Mouse (Mus musculus): ENCODE measurements around the gene Tmem110. TPM values are rescaled to one million over a fixed set of nuclear protein-coding genes. Genes with fewer than 3 reads are reported as not detected.

The Tmem110 gene
- 23.0 and 25.2 TPM in 2 replicates for polyA plus RNA-seq (2015; fragmentation: Nextera tagmentation; extraction: Ambion mirVana)

GRCm38 (mm10) chr14:30825476-30826131 lies at the start of gene Tmem110:
Gene Tmem110 (plus strand): TSS chr14:30825590.
- peak within 1 kb of the TSS; percentile 93 for H3K4me3 ChIP-seq (replicated peaks)
- peak within 1 kb of the TSS; percentile 79 for H3K4me2 ChIP-seq
- no peaks in the 10 kb centered on the region for H3K27me3 ChIP-seq (replicated peaks)
- under 1% methylated on average over 67 of the region's 68 CpGs for WGBS
- no peaks in the 10 kb centered on the region for H3K9me3 ChIP-seq (replicated peaks)
- peak; percentile 98 for ATAC-seq (ENCODE audit: low FRiP score)
- peak within 1 kb of the TSS; percentile 89 for H3K9ac ChIP-seq (replicated peaks)
- H3K27ac ChIP-seq (replicated peaks), result peak within 1 kb of the TSS; percentile 83
- H3K36me3 ChIP-seq, result no peaks in the 10 kb centered on the region
- H3K4me1 ChIP-seq, result peaks cover 24% of the 10 kb centered on the region

DNA sequence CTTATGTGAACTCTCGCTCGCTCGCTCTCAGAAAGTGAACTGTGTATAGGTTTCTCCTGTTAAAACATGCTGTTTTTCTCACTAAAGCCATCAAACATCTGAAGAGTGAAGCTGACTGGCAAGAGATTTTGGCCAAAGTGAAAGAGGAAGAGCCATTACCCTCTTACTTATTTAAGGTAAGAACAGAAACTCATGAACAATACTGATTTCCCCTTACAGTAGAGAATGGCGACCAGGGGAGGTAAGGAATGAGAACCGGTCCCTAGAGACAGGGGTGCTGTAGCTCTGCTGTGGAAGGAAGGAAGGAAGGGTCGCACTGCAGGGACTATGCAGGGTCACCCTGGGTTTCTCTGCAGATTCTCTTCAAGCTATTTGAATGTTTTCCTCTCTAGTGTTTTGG lies 40.8 kb upstream of the Tmem110 start:
- WGBS, result 95% methylated on average over 6 of the region's 6 CpGs
- Histone ChIP-seq H3K4me3 (replicated peaks) (no peak overlapping the region), H3K36me3 (peaks cover 34% of the 10 kb centered on the region), H3K4me2 (no peak overlapping the region), H3K9ac (replicated peaks) (no peak overlapping the region), H3K27ac (replicated peaks) (no peak overlapping the region), H3K4me1 (no peaks in the 10 kb centered on the region), H3K9me3 (replicated peaks) (no peaks in the 10 kb centered on the region), H3K27me3 (replicated peaks) (no peaks in the 10 kb centered on the region)
- ATAC-seq (ENCODE audit: low FRiP score), result no peak

- H3K4me3 ChIP-seq (replicated peaks), result no peak overlapping the region
- WGBS, result 62% methylated on average over 1 of the region's 1 CpGs
- no peak overlapping the region for H3K9ac ChIP-seq (replicated peaks)
- H3K36me3 ChIP-seq, result peaks cover 33% of the 10 kb centered on the region
- H3K9me3 ChIP-seq (replicated peaks), result no peaks in the 10 kb centered on the region
- no peak overlapping the region for H3K4me2 ChIP-seq
- H3K27ac ChIP-seq (replicated peaks), result no peak overlapping the region
- no peaks in the 10 kb centered on the region for H3K27me3 ChIP-seq (replicated peaks)
- ATAC-seq (ENCODE audit: low FRiP score), result no peak
- H3K4me1 ChIP-seq, result no peaks in the 10 kb centered on the region
These were observed 35.9 kb upstream of the Tmem110 start for GRCm38 (mm10) chr14:30789471-30789870.

DNA sequence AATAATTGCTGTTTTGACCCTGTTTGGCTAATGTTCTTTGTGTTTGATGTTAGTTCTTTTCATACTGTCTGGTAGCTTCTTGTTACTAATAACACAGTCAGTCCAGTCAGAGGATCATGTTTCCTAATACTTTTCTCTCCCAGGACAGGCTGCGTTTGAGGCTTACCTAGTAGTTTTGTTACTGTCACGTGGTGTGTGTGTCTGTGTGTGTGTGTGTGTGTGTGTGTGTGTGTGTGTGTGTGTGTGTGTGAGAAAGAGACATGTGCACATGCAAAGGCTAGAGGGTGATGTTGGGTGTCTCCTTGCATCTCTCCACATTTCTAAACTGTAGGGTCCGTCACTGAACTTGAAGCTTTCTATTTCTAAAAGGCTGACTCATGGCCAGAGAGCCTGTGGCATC lies 32.5 kb upstream of the Tmem110 start:
- ATAC-seq (ENCODE audit: low FRiP score), result no peak
- WGBS, result 93% methylated on average over 3 of the region's 3 CpGs
- Histone ChIP-seq H3K4me2 (no peak overlapping the region), H3K36me3 (peaks cover 19% of the 10 kb centered on the region), H3K27ac (replicated peaks) (no peak overlapping the region), H3K9ac (replicated peaks) (no peak overlapping the region), H3K9me3 (replicated peaks) (no peaks in the 10 kb centered on the region), H3K27me3 (replicated peaks) (no peaks in the 10 kb centered on the region), H3K4me3 (replicated peaks) (no peak overlapping the region), H3K4me1 (no peaks in the 10 kb centered on the region)

DNA sequence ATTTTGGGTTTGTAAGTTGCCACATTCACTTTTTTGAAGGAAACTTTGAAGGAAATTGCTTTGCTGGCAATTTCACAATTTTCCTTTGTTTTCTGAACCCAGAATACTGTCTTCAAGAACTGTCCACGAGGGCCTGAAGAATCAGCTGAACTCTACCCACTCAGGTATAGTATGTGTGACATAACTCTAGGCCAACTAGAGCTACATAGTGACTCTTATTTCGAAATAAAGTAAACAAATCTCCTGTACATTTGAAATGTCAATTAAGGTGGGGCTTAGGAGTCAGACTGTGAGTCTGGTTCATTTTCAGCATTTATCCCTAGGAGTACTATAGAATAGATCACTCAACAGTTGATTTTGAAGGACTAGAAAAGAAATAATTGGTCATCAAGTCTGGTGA lies 23.6 kb upstream of the Tmem110 start:
- WGBS, result 92% methylated on average over 2 of the region's 2 CpGs
- Histone ChIP-seq H3K36me3 (peaks cover 34% of the 10 kb centered on the region), H3K4me2 (no peak overlapping the region), H3K4me1 (no peaks in the 10 kb centered on the region), H3K9me3 (replicated peaks) (no peaks in the 10 kb centered on the region), H3K27me3 (replicated peaks) (no peaks in the 10 kb centered on the region), H3K27ac (replicated peaks) (no peak overlapping the region), H3K9ac (replicated peaks) (no peak overlapping the region), H3K4me3 (replicated peaks) (no peak overlapping the region)
- ATAC-seq (ENCODE audit: low FRiP score), result no peak

GRCm38 (mm10) chr14:30821136-30821535 lies 4.3 kb upstream of the Tmem110 start:
- Histone ChIP-seq H3K4me1 (peaks cover 8% of the 10 kb centered on the region), H3K27me3 (replicated peaks) (no peaks in the 10 kb centered on the region), H3K36me3 (peaks cover 32% of the 10 kb centered on the region), H3K27ac (replicated peaks) (no peak overlapping the region), H3K9me3 (replicated peaks) (no peaks in the 10 kb centered on the region), H3K9ac (replicated peaks) (no peak overlapping the region), H3K4me3 (replicated peaks) (no peak overlapping the region), H3K4me2 (no peak overlapping the region)
- 92% methylated on average over 3 of the region's 3 CpGs for whole genome bisulfite sequencing
- ATAC-seq (ENCODE audit: low FRiP score), result no peak

- no peak for ATAC-seq (ENCODE audit: low FRiP score)
- Histone ChIP-seq H3K4me2 (no peak overlapping the region), H3K27me3 (replicated peaks) (no peaks in the 10 kb centered on the region), H3K9ac (replicated peaks) (no peak overlapping the region), H3K27ac (replicated peaks) (no peak overlapping the region), H3K4me1 (peaks cover 24% of the 10 kb centered on the region), H3K4me3 (replicated peaks) (no peak overlapping the region), H3K36me3 (peaks cover 7% of the 10 kb centered on the region), H3K9me3 (replicated peaks) (no peaks in the 10 kb centered on the region)
- 72% methylated on average over 6 of the region's 6 CpGs for WGBS
These were observed 864 bp upstream of the Tmem110 start for GRCm38 (mm10) chr14:30824456-30824995.

DNA sequence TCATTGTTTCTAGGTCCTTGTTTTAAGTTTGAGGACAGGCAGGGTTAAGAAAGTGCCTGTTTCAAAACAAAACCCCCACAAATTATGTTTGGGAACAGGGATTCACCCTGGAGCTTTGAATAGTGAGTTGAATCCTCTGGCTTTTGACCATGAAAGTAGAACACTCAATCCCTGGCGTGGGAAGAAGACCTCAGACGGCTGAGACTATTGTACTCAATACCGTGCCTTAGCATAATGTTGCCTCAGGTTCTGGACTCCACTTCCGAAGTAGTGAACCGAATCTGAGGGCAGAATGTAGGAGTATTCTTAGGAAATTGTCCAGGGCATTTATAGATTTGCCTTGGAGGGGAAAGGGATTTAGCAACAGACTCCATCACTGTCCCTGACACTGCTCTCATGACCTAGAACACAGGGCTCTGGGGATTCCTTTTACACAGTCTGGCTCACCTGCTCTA lies 342 bp upstream of the Tmem110 start:
- Histone ChIP-seq H3K36me3 (peaks cover 3% of the 10 kb centered on the region; the same call in 1 of the 2 replicates), H3K4me3 (replicated peaks) (peak overlapping the region; percentile 93), H3K27ac (replicated peaks) (no peak overlapping the region), H3K4me2 (peak overlapping the region; percentile 79), H3K27me3 (replicated peaks) (no peaks in the 10 kb centered on the region), H3K4me1 (peaks cover 24% of the 10 kb centered on the region), H3K9me3 (replicated peaks) (no peaks in the 10 kb centered on the region), H3K9ac (replicated peaks) (peak overlapping the region; percentile 89)
- ATAC-seq (ENCODE audit: low FRiP score), result peak; percentile 6; the same call in 1 of the 2 replicates
- 36% methylated on average over 5 of the region's 5 CpGs for WGBS

DNA sequence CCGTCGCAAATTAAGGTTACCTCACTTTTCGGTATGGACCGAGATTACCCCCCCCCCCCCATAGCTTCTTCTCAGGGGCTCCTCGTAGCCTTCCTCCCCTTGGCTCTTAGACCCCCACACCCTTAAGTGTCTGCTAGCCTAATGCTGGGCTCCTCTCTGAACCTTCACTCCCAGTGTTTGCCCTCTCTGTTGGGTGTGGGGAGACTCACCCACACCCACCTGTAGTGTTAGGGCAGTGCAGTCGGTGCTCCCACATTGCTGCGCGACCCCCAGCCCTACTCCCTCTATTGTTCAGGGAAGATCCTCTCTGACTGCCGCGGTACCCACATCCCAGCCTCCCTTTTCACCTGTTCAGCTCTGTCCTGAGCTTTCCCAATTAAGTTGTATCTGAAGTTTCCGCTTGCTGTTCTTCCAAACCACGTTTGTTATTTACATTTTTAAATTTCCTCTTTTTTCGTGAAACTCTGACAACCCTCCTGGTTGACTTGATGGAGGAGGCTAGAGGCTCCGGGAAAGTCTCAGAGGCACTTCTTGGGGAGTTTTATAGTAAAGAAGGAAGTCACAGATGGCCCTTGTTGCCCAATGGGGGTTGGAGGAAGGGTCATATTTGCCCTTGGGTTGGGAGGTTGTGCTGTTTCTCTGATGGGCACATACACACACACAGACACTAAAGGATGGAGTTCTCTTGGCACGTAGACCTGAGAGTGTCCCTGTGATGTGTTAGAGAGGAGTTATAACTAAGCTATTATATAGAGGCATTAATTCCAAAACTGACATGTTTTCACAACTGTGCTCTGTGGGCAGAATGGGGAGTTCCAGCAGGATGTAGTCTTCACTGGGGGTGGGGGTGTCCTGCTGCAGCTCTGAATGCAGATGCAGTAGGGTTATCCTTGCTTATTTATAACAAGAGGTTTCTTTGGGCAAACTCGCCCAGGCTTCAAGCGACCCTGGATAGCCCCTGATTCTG lies 1.1 kb downstream of the Tmem110 start:
- Histone ChIP-seq H3K9ac (replicated peaks) (peak overlapping the region; percentile 89), H3K9me3 (replicated peaks) (no peaks in the 10 kb centered on the region), H3K36me3 (no peaks in the 10 kb centered on the region), H3K4me1 (peaks cover 24% of the 10 kb centered on the region), H3K27ac (replicated peaks) (peak overlapping the region; percentile 83; the same call in 1 of the 2 replicates), H3K4me3 (replicated peaks) (peak overlapping the region; percentile 93), H3K27me3 (replicated peaks) (no peaks in the 10 kb centered on the region), H3K4me2 (peak overlapping the region; percentile 79)
- WGBS, result 18% methylated on average over 17 of the region's 17 CpGs
- peak; percentile 18; the same call in 1 of the 2 replicates for ATAC-seq (ENCODE audit: low FRiP score)

- no peak overlapping the region for H3K9ac ChIP-seq (replicated peaks)
- no peaks in the 10 kb centered on the region for H3K36me3 ChIP-seq
- no peaks in the 10 kb centered on the region for H3K9me3 ChIP-seq (replicated peaks)
- H3K27me3 ChIP-seq (replicated peaks), result no peaks in the 10 kb centered on the region
- H3K4me1 ChIP-seq, result peaks cover 24% of the 10 kb centered on the region
- WGBS, result 80% methylated on average over 4 of the region's 4 CpGs
- no peak overlapping the region for H3K4me3 ChIP-seq (replicated peaks)
- H3K4me2 ChIP-seq, result 0 out of 2 replicates have a peak overlapping the region, but pooled peaks have one; percentile 79
- ATAC-seq (ENCODE audit: low FRiP score), result no peak
- no peak overlapping the region for H3K27ac ChIP-seq (replicated peaks)
These were observed 2.1 kb downstream of the Tmem110 start for GRCm38 (mm10) chr14:30827480-30827879.

DNA sequence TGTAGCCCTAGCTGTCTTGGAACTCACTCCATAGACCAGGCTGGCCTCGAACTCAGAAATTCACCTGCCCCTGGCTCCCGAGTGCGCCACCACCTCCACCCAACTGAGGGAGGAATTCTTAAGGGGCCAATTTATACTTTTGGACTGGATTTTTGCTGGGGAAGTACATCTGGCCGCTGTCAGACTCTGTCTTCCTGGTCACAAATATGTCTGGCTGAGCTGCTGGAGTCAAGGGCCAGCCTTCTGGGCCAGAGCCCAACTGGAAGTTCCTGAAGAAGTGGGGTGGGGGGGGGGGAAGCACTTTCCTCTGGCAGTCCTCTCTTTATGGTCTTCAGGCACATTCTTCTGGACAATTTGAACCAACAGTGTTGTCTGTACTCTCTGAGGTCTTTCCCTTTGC lies 2.7 kb downstream of the Tmem110 start:
- Histone ChIP-seq H3K9me3 (replicated peaks) (no peaks in the 10 kb centered on the region), H3K4me3 (replicated peaks) (no peak overlapping the region), H3K9ac (replicated peaks) (no peak overlapping the region), H3K4me1 (peaks cover 24% of the 10 kb centered on the region), H3K4me2 (no peak overlapping the region), H3K27me3 (replicated peaks) (no peaks in the 10 kb centered on the region), H3K36me3 (no peaks in the 10 kb centered on the region), H3K27ac (replicated peaks) (no peak overlapping the region)
- ATAC-seq (ENCODE audit: low FRiP score), result no peak
- 88% methylated on average over 4 of the region's 4 CpGs for WGBS

Data from neural tube, embryonic 15.5 days (tissue).